Mouse (Mus musculus) testis, adult 2 months (tissue): ENCODE data around the gene Rpl18a.

Source experiments
- CTCF ChIP-seq: fragments of 200-500 bp; IDR thresholded peaks from 2 replicates; pipeline ENCODE4 v1.5.1; 2012; ENCODE audit warnings: low read depth, mild to moderate bottlenecking, inconsistent platforms, low read length, moderate library complexity; ENCODE audit not compliant: control insufficient read depth, insufficient read depth, insufficient replicate concordance
- POLR2A ChIP-seq: fragments of 200-500 bp; IDR thresholded peaks from 2 replicates; pipeline ENCODE4 v1.6.1; 2012; ENCODE audit warnings: low read depth, mild to moderate bottlenecking, inconsistent platforms, low read length, moderate library complexity; ENCODE audit not compliant: control insufficient read depth

DNA sequence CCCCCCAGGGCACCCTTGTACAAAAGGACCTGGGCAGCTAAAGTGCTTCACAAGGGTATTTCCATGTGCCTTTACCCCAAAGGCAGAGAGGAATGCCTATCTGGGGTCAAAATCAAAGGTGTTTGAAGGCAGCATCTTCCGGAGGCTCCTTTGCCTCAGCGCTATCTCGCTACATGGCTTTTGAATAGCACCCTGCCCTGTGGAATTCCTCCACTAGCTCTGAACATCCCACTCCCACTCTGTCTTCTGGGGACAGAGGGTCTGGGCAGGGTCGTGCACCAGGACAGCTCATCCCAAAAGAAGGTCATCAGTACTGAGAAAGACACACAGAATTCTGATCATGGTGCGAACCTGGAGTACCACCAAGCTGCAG lies 28.0 kb downstream of the Rpl18a start:
- TF ChIP-seq CTCF (no peak), POLR2A (no peak)
